Mouse (Mus musculus): ENCODE measurements at regions not wholly inside any gene's neighbourhood (a gene's known extent, or its start where the extent isn't known, plus 50 kb on each side); places are given as distances from the start of the nearest gene placed in this dataset.
A peak's percentile ranks its signal among the peaks of the same experiment; 100 is the strongest.

- TF ChIP-seq POLR2A (IDR thresholded peaks at IDR 0.05; ENCODE audit: extremely low read depth, insufficient read depth, low read length) (no peak), CTCF (IDR thresholded peaks at IDR 0.05; ENCODE audit: low read depth, low read length) (peak; percentile 25; the same call in 1 of the 2 replicates)
- H3K36me3 ChIP-seq (ENCODE audit: control insufficient read depth, insufficient read depth, low read length), result no peaks in the 10 kb centered on the region
- H3K4me3 ChIP-seq (ENCODE audit: insufficient read depth, low read depth, low read length), result no peak overlapping the region
- H3K9ac ChIP-seq (ENCODE audit: low read depth, low read length), result no peak overlapping the region
- DNase-seq (ENCODE audit: extremely low read depth, low read depth, low spot score), result no peak
- H3K27me3 ChIP-seq (ENCODE audit: control insufficient read depth, insufficient read depth, low read length), result no peaks in the 10 kb centered on the region
- no peak overlapping the region for H3K27ac ChIP-seq (replicated peaks; ENCODE audit: insufficient read depth, low read depth, low read length)
- 87% methylated on average over 8 of the region's 8 CpGs for WGBS
- H3K4me1 ChIP-seq (ENCODE audit: control insufficient read depth, insufficient read depth, low read length), result peaks cover 2% of the 10 kb centered on the region; the same call in 1 of the 2 replicates
- no peaks in the 10 kb centered on the region for H3K79me2 ChIP-seq (ENCODE audit: control insufficient read depth, insufficient read depth, low read length)
These were observed 128.2 kb downstream of the Hs3st3b1 start for GRCm38 (mm10) chr11:63793732-63794503.

- H3K27me3 ChIP-seq (ENCODE audit: control insufficient read depth, insufficient read depth, low read length), result no peaks in the 10 kb centered on the region
- 92% methylated on average over 5 of the region's 5 CpGs for WGBS
These were observed 109.9 kb downstream of the Hs3st3b1 start for GRCm38 (mm10) chr11:63812146-63812545.

GRCm38 (mm10) chr11:63822847-63823246 is 99.2 kb downstream of the Hs3st3b1 start:
- Histone ChIP-seq H3K4me1 (ENCODE audit: control insufficient read depth, insufficient read depth, low read length) (no peaks in the 10 kb centered on the region), H3K9ac (ENCODE audit: low read depth, low read length) (no peak overlapping the region), H3K79me2 (ENCODE audit: control insufficient read depth, insufficient read depth, low read length) (no peaks in the 10 kb centered on the region), H3K4me3 (ENCODE audit: insufficient read depth, low read depth, low read length) (no peak overlapping the region), H3K36me3 (ENCODE audit: control insufficient read depth, insufficient read depth, low read length) (no peaks in the 10 kb centered on the region), H3K27ac (replicated peaks; ENCODE audit: insufficient read depth, low read depth, low read length) (no peak overlapping the region), H3K27me3 (ENCODE audit: control insufficient read depth, insufficient read depth, low read length) (no peaks in the 10 kb centered on the region)
- 93% methylated on average over 4 of the region's 4 CpGs for WGBS
- TF ChIP-seq POLR2A (IDR thresholded peaks at IDR 0.05; ENCODE audit: extremely low read depth, insufficient read depth, low read length), result no peak
- no peak for TF ChIP-seq CTCF (IDR thresholded peaks at IDR 0.05; ENCODE audit: low read depth, low read length)
- DNase-seq (ENCODE audit: extremely low read depth, low read depth, low spot score), result no peak

More at GRCm38 (mm10) chr11:63812146-63812545, 109.9 kb downstream of the Hs3st3b1 start:
- Histone ChIP-seq H3K4me3 (ENCODE audit: insufficient read depth, low read depth, low read length) (no peak overlapping the region), H3K4me1 (ENCODE audit: control insufficient read depth, insufficient read depth, low read length) (no peaks in the 10 kb centered on the region), H3K36me3 (ENCODE audit: control insufficient read depth, insufficient read depth, low read length) (no peaks in the 10 kb centered on the region), H3K79me2 (ENCODE audit: control insufficient read depth, insufficient read depth, low read length) (no peaks in the 10 kb centered on the region), H3K9ac (ENCODE audit: low read depth, low read length) (no peak overlapping the region), H3K27ac (replicated peaks; ENCODE audit: insufficient read depth, low read depth, low read length) (no peak overlapping the region)
- TF ChIP-seq CTCF (IDR thresholded peaks at IDR 0.05; ENCODE audit: low read depth, low read length), result no peak
- TF ChIP-seq POLR2A (IDR thresholded peaks at IDR 0.05; ENCODE audit: extremely low read depth, insufficient read depth, low read length), result no peak
- DNase-seq (ENCODE audit: extremely low read depth, low read depth, low spot score), result no peak

- no peak overlapping the region for H3K4me3 ChIP-seq (ENCODE audit: insufficient read depth, low read depth, low read length)
- H3K9ac ChIP-seq (ENCODE audit: low read depth, low read length), result no peak overlapping the region
- H3K27ac ChIP-seq (replicated peaks; ENCODE audit: insufficient read depth, low read depth, low read length), result no peak overlapping the region; the same call in 1 of the 2 replicates
- no peaks in the 10 kb centered on the region for H3K36me3 ChIP-seq (ENCODE audit: control insufficient read depth, insufficient read depth, low read length)
- WGBS, result 71% methylated on average over 6 of the region's 6 CpGs
- TF ChIP-seq CTCF (IDR thresholded peaks at IDR 0.05; ENCODE audit: low read depth, low read length), result no peak
- TF ChIP-seq POLR2A (IDR thresholded peaks at IDR 0.05; ENCODE audit: extremely low read depth, insufficient read depth, low read length), result no peak
- H3K27me3 ChIP-seq (ENCODE audit: control insufficient read depth, insufficient read depth, low read length), result no peaks in the 10 kb centered on the region
- DNase-seq (ENCODE audit: extremely low read depth, low read depth, low spot score), result peak; percentile 26
- no peaks in the 10 kb centered on the region for H3K79me2 ChIP-seq (ENCODE audit: control insufficient read depth, insufficient read depth, low read length)
- no peaks in the 10 kb centered on the region for H3K4me1 ChIP-seq (ENCODE audit: control insufficient read depth, insufficient read depth, low read length)
These were observed 94.8 kb downstream of the Hs3st3b1 start for GRCm38 (mm10) chr11:63827271-63827762.

- no peak overlapping the region for H3K9ac ChIP-seq (ENCODE audit: low read depth, low read length)
- H3K4me3 ChIP-seq (ENCODE audit: insufficient read depth, low read depth, low read length), result no peak overlapping the region
- H3K27me3 ChIP-seq (ENCODE audit: control insufficient read depth, insufficient read depth, low read length), result no peaks in the 10 kb centered on the region
- H3K36me3 ChIP-seq (ENCODE audit: control insufficient read depth, insufficient read depth, low read length), result no peaks in the 10 kb centered on the region
- no peak for TF ChIP-seq CTCF (IDR thresholded peaks at IDR 0.05; ENCODE audit: low read depth, low read length)
- no peak for TF ChIP-seq POLR2A (IDR thresholded peaks at IDR 0.05; ENCODE audit: extremely low read depth, insufficient read depth, low read length)
- no peak overlapping the region for H3K27ac ChIP-seq (replicated peaks; ENCODE audit: insufficient read depth, low read depth, low read length)
- peaks cover 5% of the 10 kb centered on the region; the same call in 1 of the 2 replicates for H3K4me1 ChIP-seq (ENCODE audit: control insufficient read depth, insufficient read depth, low read length)
- DNase-seq (ENCODE audit: extremely low read depth, low read depth, low spot score), result no peak
- H3K79me2 ChIP-seq (ENCODE audit: control insufficient read depth, insufficient read depth, low read length), result no peaks in the 10 kb centered on the region
- 94% methylated on average over 3 of the region's 3 CpGs for WGBS
These were observed 88.6 kb downstream of the Hs3st3b1 start for GRCm38 (mm10) chr11:63833480-63833879.

- Histone ChIP-seq H3K27me3 (ENCODE audit: control insufficient read depth, insufficient read depth, low read length) (no peaks in the 10 kb centered on the region), H3K27ac (replicated peaks; ENCODE audit: insufficient read depth, low read depth, low read length) (no peak overlapping the region)
- TF ChIP-seq POLR2A (IDR thresholded peaks at IDR 0.05; ENCODE audit: extremely low read depth, insufficient read depth, low read length) (no peak), CTCF (IDR thresholded peaks at IDR 0.05; ENCODE audit: low read depth, low read length) (no peak)
These were observed 88.0 kb downstream of the Hs3st3b1 start for GRCm38 (mm10) chr11:63834140-63834539.

More at GRCm38 (mm10) chr11:63834140-63834539, 88.0 kb downstream of the Hs3st3b1 start:
- Histone ChIP-seq H3K4me3 (ENCODE audit: insufficient read depth, low read depth, low read length) (no peak overlapping the region), H3K9ac (ENCODE audit: low read depth, low read length) (no peak overlapping the region), H3K4me1 (ENCODE audit: control insufficient read depth, insufficient read depth, low read length) (peaks cover 5% of the 10 kb centered on the region), H3K36me3 (ENCODE audit: control insufficient read depth, insufficient read depth, low read length) (no peaks in the 10 kb centered on the region), H3K79me2 (ENCODE audit: control insufficient read depth, insufficient read depth, low read length) (no peaks in the 10 kb centered on the region)
- 86% methylated on average over 4 of the region's 4 CpGs for WGBS
- DNase-seq (ENCODE audit: extremely low read depth, low read depth, low spot score), result no peak
